Comparison of ENCODE assay signal across 15 mouse cellular contexts in the genomic region with DNA sequence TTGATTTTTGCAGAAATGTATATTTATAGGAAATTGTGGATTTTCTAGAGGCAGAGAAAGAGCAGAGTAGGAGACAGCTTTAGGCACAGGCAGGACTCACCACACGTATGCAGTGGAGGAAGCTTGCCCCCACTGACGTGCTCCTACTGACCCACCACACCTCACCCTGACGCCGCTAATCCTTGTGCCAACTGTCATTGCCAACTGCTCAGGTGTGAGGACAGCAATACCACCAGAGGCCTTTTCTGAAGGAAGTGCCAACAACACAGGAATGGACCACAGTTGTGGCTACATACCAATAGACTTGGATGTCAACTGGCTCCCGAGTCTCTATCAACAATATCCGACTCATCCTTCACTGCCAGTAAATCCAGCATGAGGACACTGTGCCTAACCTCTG.
"Had no signal": no experiment of that assay in that cellular context is flagged by ENCODE, and none has a peak within 500 bp of the region (broad histone marks: within the 10 kb centered on the region; RNA-seq: fewer than 3 reads in every experiment).

No protein-coding gene starts in this region.

- ATAC-seq: liver, embryonic 12.5 days; midbrain, embryonic 15.5 days had no signal

- DNase-seq: kidney, postnatal 10 days; kidney, postnatal 36 days; layer of hippocampus, postnatal 36 days; liver; lung, adult 18-20 months; lung, postnatal 10 days; lung, postnatal 36 days; right cerebral cortex, adult 18-20 months; right cerebral cortex, postnatal 14 days; right cerebral cortex, postnatal 4 days; thymus, adult 2 months; thymus, postnatal 14 days; thymus, postnatal 4 days had no signal
